ENCODE assay signal across 33 mouse cellular contexts in genomic region chr15:14177523-14177922, GRCm38 (mm10).
"Had no signal": no experiment of that assay in that cellular context is flagged by ENCODE, and none has a peak within 500 bp of the region (broad histone marks: within the 10 kb centered on the region; RNA-seq: fewer than 3 reads in every experiment).

No protein-coding gene starts in this region.

- H3K4me1 ChIP-seq: heart, embryonic 12.5 days; heart, embryonic 13.5 days; hindbrain, embryonic 10.5 days; hindbrain, embryonic 12.5 days; hindbrain, embryonic 13.5 days; hindbrain, embryonic 15.5 days; intestine, embryonic 15.5 days; kidney, embryonic 15.5 days had no signal

- H3K27me3 ChIP-seq: heart, embryonic 12.5 days; heart, embryonic 13.5 days; hindbrain, embryonic 12.5 days; hindbrain, embryonic 13.5 days; hindbrain, embryonic 15.5 days; intestine, embryonic 15.5 days; kidney, embryonic 15.5 days had no signal

- H3K9me3 ChIP-seq: heart, embryonic 12.5 days; heart, embryonic 13.5 days; hindbrain, embryonic 10.5 days; hindbrain, embryonic 12.5 days; hindbrain, embryonic 13.5 days; hindbrain, embryonic 15.5 days; intestine, embryonic 15.5 days; kidney, embryonic 15.5 days had no signal

- H3K27ac ChIP-seq: heart, embryonic 13.5 days; hindbrain, embryonic 10.5 days; hindbrain, embryonic 12.5 days; hindbrain, embryonic 13.5 days; hindbrain, embryonic 14.5 days; hindbrain, embryonic 15.5 days; hindbrain, postnatal 0 days; intestine, embryonic 15.5 days; kidney, embryonic 15.5 days; kidney, postnatal 0 days; layer of hippocampus, adult 2 months; left cerebral cortex, adult 2 months had no signal

- H3K9ac ChIP-seq: heart, embryonic 12.5 days; heart, embryonic 13.5 days; hindbrain, embryonic 12.5 days; hindbrain, embryonic 13.5 days; hindbrain, embryonic 14.5 days; hindbrain, embryonic 15.5 days; intestine, embryonic 15.5 days; kidney, embryonic 15.5 days had no signal

- H3K4me2 ChIP-seq: heart, embryonic 11.5 days; heart, embryonic 12.5 days; heart, embryonic 13.5 days; hindbrain, embryonic 12.5 days; hindbrain, embryonic 13.5 days; hindbrain, embryonic 14.5 days; hindbrain, embryonic 15.5 days; intestine, embryonic 15.5 days; kidney, embryonic 15.5 days had no signal

- ATAC-seq: hindbrain, embryonic 16.5 days; hindbrain, postnatal 0 days; inflammation-experienced regulatory T-cells, adult 6 months; intestine, embryonic 15.5 days; intestine, embryonic 16.5 days; intestine, postnatal 0 days had no signal

- H3K36me3 ChIP-seq: heart, embryonic 12.5 days; heart, embryonic 13.5 days; hindbrain, embryonic 10.5 days; hindbrain, embryonic 12.5 days; hindbrain, embryonic 13.5 days; hindbrain, embryonic 15.5 days; intestine, embryonic 15.5 days; kidney, embryonic 15.5 days had no signal

- DNase-seq: heart, postnatal 14 days; heart, postnatal 36 days; heart, postnatal 4 days; kidney, adult 11 months; kidney, adult 18-20 months; kidney, adult 2 months; kidney, adult 8-10 months; kidney, adult 9 months; kidney, postnatal 10 days; kidney, postnatal 14 days; kidney, postnatal 25 days; kidney, postnatal 36 days; kidney, postnatal 4 days; layer of hippocampus, adult 9-11 months; layer of hippocampus, postnatal 36 days had no signal

- H3K4me3 ChIP-seq: heart, embryonic 12.5 days; heart, embryonic 13.5 days; hindbrain, embryonic 10.5 days; hindbrain, embryonic 12.5 days; hindbrain, embryonic 13.5 days; hindbrain, embryonic 15.5 days; intestine, embryonic 15.5 days; kidney, embryonic 15.5 days; layer of hippocampus, adult 2 months; left cerebral cortex, adult 2 months had no signal
